Mouse (Mus musculus) lung, postnatal 25 days (tissue): ENCODE data around the gene Mau2.
A peak's percentile ranks its signal among the peaks of the same experiment; 100 is the strongest.

Source experiments
- DNase-seq: peaks from one replicate; pipeline ENCODE4 v3.0.0; 2022; ENCODE audit warnings: low spot score

Gene Mau2

DNA sequence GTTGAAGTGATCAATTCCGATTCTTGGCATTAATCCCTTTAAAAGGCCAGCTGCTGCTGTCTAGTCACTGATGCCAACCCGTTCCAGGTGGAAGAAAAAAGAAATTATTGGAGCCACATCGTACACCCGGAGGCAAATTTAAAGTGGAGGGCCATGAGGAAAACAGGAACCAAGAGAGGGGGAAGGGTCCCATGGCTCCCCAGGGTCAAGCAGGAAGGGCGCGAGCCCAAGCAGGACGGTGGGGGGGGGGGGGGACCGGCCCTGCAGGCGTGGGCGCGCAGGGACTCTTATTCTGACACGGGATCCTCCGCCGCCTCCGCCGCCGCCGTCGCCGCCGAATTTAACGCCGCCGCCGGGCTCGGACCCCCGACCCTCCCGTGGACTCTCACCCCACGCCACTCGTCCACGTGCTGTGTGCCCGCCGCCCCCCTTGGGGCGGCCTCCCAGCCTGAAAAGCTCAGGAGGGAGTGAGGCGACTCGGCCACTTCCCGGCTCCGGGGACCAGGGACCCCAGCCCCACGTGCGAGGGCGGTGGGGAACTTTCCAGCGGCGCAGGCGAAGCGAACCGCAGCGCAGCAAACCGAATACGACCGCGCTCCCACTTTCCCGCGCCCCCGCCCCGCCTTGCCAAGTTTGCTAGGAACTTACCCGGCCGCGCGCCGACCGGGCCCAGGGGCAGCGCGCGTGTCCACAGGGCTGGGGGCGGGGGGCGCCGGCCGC is 68.9 kb downstream of the Mau2 start:
- DNase-seq = no peak

DNA sequence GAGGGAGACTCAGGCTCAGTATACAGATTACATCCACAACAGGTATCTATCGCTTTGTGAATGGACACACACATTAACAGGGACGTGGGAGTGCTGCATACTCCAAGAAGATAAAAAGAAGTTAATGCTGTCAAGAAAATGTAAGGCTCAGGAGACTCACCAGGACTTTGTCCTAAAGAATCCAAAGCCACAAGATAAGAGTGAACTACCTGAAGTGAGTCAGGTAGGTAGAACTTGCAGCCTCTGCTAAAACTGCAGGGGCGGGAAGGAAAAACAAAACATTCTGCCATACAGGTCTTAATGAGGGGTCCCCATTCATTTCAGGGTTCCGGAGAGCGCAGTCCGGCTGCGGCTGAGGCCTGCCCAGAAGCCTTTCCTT is 69.5 kb downstream of the Mau2 start:
- DNase-seq = no peak

DNA sequence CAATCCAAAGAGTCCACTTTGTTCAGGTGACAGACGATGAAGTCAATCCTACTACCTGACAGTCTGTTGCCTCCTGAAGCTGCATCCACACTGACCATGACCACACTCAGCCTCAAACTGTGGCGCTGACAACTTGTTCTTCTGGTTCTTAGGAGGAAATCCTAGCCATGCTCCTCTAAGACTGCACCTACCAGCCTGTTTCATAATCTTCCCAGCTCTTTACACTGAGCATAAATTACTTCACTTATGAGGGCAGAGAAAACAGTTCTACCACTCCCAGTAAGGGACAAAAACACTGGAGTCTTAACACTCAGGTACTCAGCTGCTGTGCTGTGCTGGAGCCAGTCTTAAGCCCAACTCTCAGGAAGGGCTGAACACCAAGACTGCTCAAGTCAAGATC is 71.7 kb downstream of the Mau2 start:
- peak; percentile 59 for DNase-seq

DNA sequence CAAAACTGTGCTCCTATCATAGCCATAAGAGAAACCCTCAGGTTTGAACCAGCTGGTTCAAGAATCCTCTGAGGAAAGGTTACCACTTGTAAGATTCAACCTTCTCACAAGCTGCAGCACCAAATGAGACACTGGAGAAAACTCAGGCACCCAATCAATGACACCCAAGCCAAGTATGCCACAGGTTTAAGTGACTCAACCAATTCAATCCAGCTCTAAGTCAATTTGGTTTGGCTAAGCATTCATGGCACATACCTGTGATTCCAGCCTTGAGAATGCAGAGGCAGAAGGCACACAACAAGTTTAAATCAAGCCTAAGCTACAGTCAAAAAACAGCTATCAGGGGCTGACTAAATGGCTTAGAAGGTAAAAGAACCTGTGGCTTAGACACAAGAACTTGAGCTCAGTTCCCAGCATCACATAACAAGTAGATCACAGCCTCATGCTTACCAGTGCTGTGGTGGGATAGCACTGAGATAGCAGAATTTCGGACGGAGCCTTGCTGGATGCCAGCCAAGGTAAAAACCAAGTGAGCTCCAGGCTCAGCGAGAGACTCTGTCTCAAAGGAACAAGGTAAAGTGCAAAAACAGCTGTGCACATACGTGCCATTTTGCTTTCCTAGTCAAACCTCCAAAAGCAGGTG is 75.1 kb downstream of the Mau2 start:
- no peak for DNase-seq
